Mouse (Mus musculus): ENCODE measurements around the gene Cdkl4.
"Not testable (repeated sequence)": the region's sequence is repeated elsewhere in the genome, so short reads cannot be mapped to it uniquely, and the experiment has no call there.

Cdkl4 gene

GRCm38 (mm10) chr17:80577639-80578038, at the start of gene Cdkl4:
TSS of gene Cdkl4 (minus strand) at chr17:80577813.
- DNase-seq, result no peak

DNA sequence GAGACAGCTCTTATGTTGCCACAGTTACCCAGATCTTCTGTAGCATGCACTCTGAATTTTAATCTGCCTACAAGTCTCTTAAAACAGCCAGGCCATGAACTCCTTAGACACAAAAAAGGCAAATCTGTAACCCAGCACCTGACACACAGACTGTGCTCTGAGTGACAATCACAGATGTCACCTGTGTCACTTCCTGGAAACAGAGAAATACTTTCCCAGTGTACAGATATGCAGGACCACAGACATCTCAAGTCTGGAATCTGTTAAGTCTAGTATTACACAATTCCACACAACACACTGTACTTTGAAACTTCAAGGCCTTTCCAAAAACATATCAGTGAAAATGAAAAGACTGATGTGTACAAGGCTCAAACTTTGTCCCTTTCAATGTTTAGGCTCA, 47.4 kb upstream of the Cdkl4 start:
- no peak for DNase-seq

DNA sequence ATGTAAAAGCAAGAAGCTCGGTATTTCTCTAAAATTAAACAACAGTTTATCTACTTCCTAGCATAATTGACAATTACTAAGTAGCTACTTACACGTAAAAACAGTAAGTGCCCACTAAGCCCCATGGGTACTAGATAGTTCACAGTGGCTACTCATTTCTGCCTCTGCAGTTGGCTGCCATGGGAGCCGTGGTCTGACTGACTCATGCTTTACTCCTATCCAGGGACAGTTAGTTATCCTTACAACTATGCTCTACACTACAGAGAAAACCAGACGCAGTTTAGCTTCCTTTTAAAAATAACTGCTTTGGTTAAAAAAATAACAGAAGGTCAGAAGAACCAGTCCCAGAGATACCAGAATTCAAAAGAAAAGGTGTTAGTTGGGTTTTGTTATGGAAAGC, 44.1 kb upstream of the Cdkl4 start:
- DNase-seq, result no peak

DNA sequence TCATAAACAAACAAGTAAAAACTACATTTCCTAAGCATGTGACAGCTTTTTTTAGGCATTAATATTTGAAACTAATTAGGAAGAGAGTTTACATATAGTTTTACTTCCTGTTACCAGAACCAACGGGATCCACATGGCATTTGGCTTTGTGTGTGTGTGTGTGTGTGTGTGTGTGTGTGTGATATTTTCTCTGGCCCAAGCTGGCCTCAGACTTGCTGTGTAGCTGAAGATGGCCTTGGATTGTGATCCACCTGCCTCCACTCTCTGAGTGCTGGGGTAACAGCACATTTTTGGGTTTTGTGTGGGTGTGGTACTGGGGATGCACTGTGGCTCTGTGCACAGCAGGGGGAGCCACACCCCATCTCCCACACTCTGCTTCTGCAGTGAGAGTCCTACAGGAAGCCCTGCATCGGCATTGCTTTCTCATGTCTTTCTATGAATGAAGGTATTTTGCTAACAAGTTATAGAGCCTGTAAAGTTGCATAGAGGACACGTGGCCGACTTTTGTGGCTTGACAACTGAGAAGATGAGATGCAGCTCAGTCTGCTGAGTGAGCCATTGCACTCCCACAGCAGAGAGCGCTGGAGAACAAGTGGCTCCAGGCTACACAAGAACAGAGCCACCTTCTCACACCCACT, 43.3 kb upstream of the Cdkl4 start:
- peak; percentile 71 for DNase-seq

- DNase-seq, result no peak
These were observed 41.9 kb upstream of the Cdkl4 start for GRCm38 (mm10) chr17:80619556-80619955.

GRCm38 (mm10) chr17:80618890-80619289, 41.3 kb upstream of the Cdkl4 start:
- no peak for DNase-seq

DNA sequence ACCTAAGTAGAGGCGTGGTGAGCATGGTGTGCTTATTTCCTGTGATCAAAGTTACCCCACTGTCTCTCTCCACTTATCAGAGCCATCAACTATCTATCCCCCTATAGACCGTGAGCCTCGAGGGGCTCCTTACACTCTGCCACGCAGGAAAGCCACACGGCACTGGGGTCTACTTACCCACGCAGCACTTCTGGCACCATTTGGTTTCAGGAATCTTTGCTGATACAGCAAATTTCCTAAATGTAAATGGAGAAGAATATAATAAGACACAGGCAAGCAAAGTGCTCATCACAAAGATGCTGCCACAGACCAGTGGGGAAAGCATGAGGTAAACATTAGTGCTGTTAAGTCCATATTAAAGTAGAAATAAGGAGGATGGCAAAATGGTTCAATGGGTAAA, 26.2 kb upstream of the Cdkl4 start:
- DNase-seq, result no peak

- DNase-seq, result no peak
These were observed 25.5 kb upstream of the Cdkl4 start for GRCm38 (mm10) chr17:80603079-80603625.

DNA sequence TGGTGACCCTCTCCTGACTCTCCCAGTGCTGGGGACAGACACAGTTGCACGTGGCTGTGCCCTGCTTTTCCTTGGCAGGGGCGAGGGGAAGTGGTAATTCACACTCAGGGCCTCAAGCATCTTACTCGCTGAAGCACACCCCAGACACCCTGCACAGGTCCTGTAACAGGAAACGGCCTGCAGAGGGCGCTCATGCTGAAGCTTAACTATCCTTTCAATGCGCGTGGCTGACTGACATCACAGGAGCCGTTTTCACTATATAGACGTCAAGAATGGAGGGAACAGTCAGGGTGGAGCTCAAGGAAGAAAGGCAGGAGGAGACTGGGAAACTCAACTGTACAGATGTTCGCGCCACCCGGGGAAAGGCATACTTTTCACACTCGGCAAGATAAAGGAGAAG, 23.8 kb upstream of the Cdkl4 start:
- DNase-seq, result peak; percentile 28 to 32

DNA sequence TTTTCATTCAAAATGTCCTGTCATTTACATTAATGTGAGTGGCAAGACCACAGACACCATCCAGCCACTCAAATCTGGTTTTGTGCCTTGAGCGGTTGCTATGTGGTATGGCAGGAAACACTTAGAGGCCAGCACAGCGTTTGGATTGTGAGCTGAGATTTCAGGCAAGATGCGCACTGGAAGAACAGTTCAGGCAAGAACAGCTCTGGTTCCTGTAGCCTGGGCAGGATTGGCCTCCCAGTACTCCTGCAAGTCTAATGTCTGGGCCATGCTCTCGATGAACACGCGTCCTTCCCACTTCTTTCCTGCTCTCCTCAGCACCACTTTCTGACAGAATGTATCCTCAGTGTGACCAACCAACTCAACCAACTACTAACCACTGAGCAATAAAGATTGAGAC, 5.4 kb upstream of the Cdkl4 start:
- DNase-seq, result no peak

GRCm38 (mm10) chr17:80579901-80580300, 2.3 kb upstream of the Cdkl4 start:
- DNase-seq, result no peak

GRCm38 (mm10) chr17:80579089-80579488, 1.5 kb upstream of the Cdkl4 start:
- DNase-seq, result no peak

DNA sequence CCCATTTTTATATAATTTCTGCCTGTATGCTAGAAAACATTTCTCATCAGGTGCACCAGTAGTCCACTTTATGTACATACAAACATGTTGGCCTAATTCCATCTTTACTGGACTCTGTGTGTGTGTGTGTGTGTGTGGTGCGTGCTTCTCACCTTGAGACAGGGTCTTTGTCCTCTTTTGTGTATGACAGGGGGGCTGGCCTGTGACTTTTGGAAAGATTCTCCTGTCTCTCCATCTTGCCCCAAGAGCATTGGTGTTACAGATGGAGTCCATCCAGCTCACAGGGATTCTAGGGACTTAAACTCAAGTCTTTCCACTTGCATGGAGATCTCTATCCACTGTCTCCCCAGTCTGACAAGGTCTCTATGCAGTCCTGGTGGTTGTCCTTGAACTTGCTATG, 428 bp upstream of the Cdkl4 start:
- no peak for DNase-seq

DNA sequence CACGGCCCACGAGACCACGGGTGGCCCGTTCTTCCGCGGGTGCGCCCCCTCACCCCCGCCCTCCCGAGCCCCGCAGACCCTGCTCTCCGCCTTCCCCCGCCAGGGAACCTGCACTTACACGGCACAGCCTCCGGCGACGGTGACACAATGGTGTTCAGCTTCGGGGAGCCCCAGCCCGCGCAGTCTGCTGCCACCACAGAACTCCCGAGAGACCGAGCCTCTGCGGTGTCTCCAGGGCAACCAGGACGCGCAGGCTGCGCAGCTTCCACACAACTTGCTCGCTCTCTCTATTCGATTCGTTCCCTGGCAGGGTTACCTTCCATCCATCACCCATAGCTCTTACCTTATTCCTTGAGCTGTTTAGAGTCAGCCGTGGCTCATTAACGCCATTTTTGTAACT, 399 bp downstream of the Cdkl4 start:
- peak; percentile 91 to 92 for DNase-seq

DNA sequence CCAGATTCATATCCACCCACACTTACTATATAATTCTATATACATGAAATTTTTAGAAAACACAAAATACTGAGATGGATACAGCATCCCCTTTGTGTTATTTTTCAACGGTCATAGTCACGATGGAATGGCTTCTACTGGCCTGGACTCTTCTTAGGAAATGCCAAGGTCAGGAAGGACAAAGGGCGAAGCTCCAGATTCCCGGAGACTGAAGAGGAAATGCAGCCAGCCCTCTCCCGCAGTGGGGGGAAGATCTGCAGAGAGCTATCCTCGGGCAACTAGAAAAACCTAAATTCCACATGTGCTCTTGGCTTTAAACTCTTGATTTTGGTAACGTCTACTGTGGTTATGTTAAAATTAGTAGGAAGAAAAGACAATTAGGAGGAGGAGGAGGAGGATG, 2.6 kb downstream of the Cdkl4 start:
- no peak for DNase-seq

DNA sequence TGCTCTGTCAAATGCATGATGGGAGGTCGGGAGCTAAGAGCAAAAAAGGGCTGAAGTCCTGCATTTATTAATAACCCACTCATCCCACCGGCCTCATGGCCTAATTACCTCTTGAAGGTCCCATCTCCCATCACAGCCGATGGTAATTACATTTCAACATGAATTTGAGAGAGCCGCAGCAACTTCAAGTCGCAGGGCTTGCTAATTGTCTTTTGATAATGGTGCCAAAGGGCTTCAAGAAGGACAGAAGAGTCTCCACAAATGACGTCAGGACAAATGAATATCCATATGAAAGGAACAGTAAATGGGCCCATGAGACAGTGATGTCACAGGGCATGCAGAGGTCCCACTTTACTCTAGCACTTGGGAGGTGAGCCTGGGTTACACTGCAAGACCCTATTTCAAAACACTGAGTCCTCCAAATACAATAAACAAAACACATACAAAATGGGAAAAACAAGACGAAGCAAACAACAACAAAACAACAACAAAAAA, 3.1 kb downstream of the Cdkl4 start:
- no peak for DNase-seq

- no peak for DNase-seq
These were observed 5.3 kb downstream of the Cdkl4 start for GRCm38 (mm10) chr17:80572187-80572935.

DNA sequence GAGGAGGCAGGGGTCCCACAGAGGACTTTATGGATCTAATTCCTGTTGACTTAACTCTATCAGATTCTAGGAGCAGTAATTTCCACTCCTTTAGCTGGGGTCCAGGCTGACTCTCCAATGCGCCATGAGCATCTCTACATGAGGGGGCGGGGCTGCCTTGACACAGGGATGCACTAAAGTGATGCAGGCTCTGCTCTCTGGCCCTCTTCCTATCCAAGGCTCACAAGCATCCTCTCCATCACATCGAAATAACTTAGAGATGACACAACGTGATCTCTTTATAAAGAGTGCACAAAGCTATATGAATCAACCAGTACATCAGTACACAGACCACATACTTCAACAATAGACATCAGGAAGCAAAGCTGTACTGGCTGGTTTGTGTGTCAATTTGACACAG, 6.2 kb downstream of the Cdkl4 start:
- DNase-seq, result no peak

GRCm38 (mm10) chr17:80569718-80570117, 7.9 kb downstream of the Cdkl4 start:
- DNase-seq, result not testable (repeated sequence)

DNA sequence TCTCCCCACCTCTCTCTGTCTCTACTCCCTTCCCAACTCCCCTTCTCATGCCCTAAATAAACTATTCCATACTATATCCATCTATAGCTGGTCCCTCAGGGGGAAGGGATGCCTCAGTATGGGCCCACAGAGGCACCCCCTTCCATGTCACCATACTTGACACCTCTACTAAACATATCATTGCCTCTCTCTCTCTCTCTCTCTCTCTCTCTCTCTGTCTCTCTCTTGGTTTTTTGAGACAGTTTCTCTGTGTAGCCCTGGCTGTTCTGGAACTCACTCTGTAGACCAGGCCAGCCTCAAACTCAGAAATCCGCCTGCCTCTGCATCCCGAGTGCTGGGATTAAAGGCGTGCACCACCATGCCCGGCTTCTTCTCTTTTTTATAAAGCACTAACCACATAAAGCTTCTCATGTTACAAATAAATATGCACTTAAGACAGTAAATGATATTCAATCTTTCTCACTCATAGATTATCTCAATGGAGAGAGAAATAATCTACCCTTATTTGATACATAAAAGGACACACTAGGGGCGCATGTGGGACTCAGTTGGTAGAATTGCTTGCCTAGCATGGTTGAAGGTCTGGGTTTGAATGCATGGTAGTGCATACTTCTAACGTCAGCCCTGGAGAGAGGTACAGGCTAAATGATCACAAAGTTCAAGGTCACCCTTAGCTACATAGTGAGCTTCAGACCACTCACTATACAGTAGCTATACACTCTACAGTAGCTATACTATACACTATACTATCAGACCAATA, 8.6 kb downstream of the Cdkl4 start:
- DNase-seq, result no peak

DNA sequence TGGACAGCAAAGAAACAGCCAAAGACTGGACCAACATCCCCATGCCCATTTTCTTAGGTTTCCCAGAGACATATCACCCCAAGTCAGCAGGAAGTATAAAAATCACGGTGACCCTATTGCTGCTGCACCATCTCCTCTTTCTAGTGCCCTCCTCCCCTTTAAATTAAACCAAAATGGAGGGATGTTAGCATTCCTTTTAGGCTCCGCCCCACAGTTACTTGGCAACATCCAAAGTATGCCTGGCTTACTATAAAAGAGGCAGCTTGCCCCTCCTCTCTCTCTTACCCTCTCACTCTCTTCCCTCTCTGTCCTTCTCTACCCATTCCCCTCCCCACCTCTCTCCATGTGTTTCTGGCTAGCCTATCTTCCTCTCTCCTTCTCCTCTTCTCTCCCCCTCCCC, 9.2 kb downstream of the Cdkl4 start:
- no peak for DNase-seq

DNA sequence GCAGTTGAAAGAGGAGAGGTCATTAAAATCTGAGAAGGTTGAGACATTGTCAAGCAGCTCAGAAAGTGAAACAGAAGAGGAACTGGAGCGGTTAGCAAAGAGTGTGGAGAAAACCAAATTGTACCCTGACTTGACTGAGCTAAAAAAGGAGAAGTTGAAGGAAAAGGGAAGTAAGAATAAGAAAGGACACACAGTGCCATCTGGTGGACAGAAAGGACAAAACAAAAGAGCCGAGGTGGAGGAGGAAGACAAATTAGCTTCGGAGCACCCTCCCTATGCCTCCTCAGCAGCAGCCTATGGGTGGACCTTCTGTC, 13.0 kb downstream of the Cdkl4 start:
- peak; percentile 76 to 81 for DNase-seq

- DNase-seq, result peak; percentile 62 to 65
These were observed 13.6 kb downstream of the Cdkl4 start for GRCm38 (mm10) chr17:80563762-80564610.
